Mouse (Mus musculus) mouse trophoblast stem cell (cell line): ENCODE data around the gene Mrps30.
"Not testable (repeated sequence)": the region's sequence is repeated elsewhere in the genome, so short reads cannot be mapped to it uniquely, and the experiment has no call there.

Source experiments
- in situ Hi-C, 2 experiments: fragments of 300-500 bp; cut with MseI, MboI; formaldehyde crosslinking; loops; 2 replicates in 1 of 2; 3 replicates in 1 of 2; pipeline ENCODE4 v1.15.1; 2025

Mrps30 gene

GRCm38 (mm10) chr13:118386511-118387447 is at the start of gene Mrps30, which contains the start of gene B430218F22Rik:
Gene Mrps30 (minus strand): TSS chr13:118387252.
Gene B430218F22Rik (plus strand): TSS chr13:118386630.
- in situ Hi-C loops = no loop called here

DNA sequence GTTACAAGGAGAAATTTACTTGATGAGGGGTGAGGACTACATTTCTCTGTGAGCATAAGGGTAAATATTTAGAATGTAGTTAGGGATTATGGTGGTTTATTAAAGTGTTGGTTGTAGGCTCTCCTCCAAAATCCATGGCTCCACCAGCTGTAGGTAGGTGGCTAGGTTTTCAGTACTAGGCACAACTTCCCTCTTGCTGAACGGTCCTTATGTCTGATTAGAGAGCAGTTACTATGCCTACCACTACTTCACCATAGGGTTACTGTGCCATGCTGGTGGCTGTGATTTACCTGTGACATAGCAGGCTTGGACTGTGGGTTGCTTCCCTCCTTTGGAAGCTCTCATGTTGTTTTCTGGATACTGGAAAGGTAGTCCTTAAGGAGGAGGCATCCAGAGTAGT is 33.8 kb upstream of the Mrps30 start:
- in situ Hi-C loops = loop anchor here in 1 of 2 experiments (25.0 kb wide), 1 partner anchor 941 kb away; no protein-coding TSS in a partner anchor

DNA sequence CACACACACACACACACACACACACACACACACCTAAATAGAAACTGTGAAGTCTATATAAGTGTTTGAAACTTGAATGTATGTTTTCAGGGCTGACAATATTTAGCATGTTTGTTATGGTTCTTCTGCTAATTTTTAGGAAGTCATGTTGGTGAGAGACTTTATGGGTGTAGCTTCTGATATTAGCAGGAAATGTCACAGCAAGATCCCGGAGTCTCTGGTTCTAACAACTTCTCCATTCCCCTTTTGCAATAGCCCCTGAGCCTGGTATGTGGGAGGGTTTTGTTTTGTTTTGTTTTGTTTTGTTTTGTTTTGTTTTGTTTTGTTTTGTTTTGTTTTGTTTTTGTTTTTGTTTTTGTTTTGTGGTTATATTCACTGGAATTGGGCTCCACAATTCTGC is 33.4 kb upstream of the Mrps30 start:
- in situ Hi-C loops = loop anchor here in 1 of 2 experiments (25.0 kb wide), 1 partner anchor 942 kb away; no protein-coding TSS in a partner anchor

DNA sequence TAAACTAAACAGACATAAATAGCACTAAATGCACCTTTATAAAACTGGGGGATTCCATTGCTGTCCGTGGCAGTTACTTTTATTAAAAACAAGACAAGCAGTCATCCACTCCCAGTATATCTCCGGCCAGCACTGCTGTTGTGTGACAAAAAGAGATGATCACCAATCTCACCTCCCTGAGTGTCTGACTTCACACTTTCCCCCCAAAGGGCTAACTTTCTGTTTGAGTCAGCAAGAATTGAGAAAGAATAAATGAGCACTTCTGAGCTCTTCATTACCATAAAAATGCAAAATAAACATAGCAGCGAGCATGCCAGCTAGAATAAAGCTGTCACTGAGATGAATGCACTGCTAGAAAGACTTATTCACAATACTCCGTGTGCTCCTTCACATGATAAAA is 31.1 kb upstream of the Mrps30 start:
- in situ Hi-C loops = loop anchor here in 1 of 2 experiments (25.0 kb wide), 1 partner anchor 944 kb away; no protein-coding TSS in a partner anchor

DNA sequence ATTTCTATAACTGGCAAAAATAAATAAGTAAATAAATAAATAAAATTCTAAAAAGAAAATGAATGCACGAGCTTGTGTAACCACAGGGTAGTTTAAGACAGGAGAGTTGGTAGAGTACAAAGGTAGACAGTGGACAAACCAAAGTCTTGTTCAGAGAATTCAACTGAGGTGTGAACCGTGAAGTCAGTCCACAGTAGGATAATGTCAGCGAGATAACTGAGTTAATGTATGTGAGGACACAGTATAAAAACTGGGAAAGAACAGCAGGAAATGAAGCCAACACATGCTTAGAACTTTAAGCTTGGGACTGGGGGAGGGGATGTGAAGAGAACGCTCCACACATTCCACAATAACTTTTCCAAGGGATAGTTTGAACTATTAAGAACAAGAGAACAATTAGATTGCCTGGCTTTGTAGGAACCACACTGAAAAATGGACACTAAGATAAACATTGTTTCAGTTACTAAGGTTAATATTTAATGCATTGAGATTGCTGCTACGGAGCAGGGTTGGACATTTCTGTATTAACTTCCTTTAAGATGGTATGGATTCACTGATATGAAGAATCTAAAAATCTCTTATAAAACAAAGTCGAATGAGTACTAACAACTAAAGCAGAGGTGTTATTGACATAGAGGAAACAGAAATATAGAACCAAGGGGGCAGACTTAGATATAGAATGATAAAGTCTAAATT is 24.4 kb upstream of the Mrps30 start:
- in situ Hi-C loops = loop anchor here in 1 of 2 experiments (25.0 kb wide), 1 partner anchor 951 kb away; no protein-coding TSS in a partner anchor

DNA sequence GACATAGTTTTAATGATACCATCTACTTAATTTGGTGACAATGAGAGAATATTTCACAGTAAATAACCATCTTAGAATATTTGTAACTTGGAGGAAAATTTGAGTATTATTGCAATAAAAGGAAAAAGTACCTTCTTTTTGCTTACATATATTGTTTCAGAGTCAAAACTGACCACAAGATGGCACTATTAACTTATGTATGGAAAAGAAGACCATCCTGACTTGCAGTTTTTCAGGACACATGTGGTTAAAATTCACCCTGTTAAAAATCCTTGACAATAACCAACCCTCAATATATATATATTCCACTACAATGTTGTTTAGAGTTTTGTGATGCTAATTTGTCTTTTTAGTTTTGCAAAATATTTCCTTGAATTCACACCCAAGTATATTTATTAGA is 16.5 kb upstream of the Mrps30 start:
- in situ Hi-C loops = loop anchor here (10.0 to 25.0 kb wide), 2 partner anchors 191 to 959 kb away; no protein-coding TSS in a partner anchor

GRCm38 (mm10) chr13:118400340-118400739 is 13.3 kb upstream of the Mrps30 start:
- in situ Hi-C loops = loop anchor here (10.0 to 25.0 kb wide), 2 partner anchors 194 to 962 kb away; no protein-coding TSS in a partner anchor

DNA sequence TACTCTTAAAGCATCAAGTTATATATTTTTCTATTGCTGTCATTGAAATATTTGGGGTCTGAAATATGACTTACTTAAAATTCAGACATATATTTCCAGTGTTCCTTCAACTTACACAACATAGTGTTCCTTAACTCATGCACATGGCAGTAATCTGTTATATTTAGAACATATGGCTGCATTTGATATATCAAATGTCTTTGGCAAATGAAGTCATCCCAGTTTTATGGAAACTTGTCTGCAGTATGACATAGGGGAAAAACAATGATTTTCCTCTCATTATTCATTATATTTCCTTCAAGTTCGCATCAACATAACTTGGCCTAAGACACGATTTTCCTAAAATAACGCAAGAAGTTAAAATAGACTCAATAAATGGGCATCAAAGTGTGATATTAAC is 8.8 kb upstream of the Mrps30 start:
- in situ Hi-C loops = no loop called here

DNA sequence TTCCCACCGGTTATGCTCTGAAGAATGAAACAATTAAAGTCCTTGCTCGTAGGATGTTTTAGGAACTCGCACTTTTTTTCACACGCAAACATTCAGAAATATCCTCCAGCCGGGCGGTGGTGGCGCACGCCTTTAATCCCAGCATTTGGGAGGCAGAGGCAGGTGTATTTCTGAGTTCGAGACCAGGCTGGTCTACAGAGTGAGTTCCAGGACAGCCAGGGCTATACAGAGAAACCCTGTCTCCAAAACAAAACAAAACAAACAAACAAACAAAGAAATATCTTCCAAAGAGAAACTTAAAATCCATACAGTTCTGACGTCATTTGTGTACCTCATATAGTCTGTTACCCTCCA is 373 bp upstream of the Mrps30 start:
- in situ Hi-C loops = not testable (repeated sequence)

DNA sequence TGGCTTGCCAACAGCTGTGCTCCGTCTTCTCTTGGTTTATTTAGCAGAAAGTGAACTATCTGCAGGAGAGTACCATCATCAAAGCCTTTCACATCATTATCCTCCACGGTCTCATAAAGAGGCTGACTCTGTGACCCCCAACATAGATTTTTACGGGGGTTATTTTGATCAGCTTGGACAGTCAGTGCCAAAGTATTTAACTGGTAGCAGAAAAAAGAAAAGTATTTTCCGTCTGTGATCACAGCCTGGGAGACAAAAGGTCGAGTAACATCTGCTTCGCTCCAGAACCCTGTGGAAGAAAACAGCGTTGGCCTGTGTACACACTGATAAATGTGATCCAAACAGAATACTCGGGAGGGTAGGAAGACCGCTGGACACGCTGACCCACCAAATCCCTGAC is 6.7 kb downstream of the Mrps30 start:
- in situ Hi-C loops = no loop called here

DNA sequence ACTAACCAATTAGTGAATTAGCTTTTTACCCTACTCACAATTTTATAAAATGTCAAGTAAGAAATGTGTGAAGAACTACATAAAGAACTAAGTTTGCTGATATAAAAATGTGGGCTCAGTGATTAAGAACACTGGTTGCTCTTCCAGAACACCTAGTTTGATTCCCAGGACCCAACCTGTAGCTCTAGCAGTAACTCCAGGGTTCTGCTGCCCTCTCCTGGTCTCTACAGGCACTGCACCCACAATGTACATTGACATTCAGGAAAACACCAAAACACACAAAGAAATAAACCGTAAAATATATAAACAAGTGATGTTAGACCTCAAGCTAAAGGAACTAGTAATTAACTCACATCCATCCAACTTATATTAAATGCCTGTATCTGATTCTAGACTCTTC is 7.9 kb downstream of the Mrps30 start:
- in situ Hi-C loops = no loop called here

DNA sequence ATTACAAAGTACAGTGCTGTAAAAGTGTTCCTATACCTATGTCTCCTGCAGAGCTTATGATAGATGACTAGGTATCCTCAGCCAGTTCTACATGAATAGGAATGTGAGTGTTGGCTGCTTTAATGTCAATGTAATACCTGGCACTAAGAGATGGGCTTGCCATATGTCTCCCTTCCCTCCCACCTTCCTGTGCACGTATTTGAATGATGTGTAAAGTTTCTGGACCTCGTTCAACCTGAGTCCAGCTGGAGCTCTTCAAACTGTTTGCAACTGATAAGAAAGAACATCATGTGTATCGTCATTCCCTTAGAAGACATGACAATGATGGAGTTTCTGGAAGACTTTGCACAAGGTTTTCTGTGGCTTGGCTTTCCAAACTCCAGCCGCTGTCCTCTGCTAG is 14.2 kb downstream of the Mrps30 start:
- in situ Hi-C loops = loop anchor here in 1 of 2 experiments (25.0 kb wide), 1 partner anchor 1036 kb away; no protein-coding TSS in a partner anchor

- in situ Hi-C loops = loop anchor here in 1 of 2 experiments (25.0 kb wide), 1 partner anchor 1028 kb away; no protein-coding TSS in a partner anchor
Observed at GRCm38 (mm10) chr13:118365774-118366173, 21.3 kb downstream of the Mrps30 start.

- in situ Hi-C loops = loop anchor here in 1 of 2 experiments (25.0 kb wide), 1 partner anchor 1026 kb away; no protein-coding TSS in a partner anchor
Observed at GRCm38 (mm10) chr13:118363342-118363741, 23.7 kb downstream of the Mrps30 start.

DNA sequence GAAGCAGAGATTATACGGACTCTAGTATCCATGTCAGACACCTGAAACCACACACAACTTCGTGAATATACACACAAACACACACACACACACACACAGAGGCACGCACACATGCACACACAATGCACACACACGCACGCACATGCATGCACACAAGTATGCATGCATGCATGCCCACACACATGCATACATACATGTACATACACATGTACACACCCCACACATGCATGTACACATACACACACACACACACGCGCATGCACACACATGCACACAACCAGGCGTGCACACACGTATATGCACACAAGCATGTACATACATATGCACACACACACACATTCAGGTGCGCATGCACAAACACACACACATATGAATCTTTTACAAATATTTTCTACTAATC is 36.2 kb downstream of the Mrps30 start:
- in situ Hi-C loops = loop anchor here in 1 of 2 experiments (25.0 kb wide), 1 partner anchor 1014 kb away; no protein-coding TSS in a partner anchor

DNA sequence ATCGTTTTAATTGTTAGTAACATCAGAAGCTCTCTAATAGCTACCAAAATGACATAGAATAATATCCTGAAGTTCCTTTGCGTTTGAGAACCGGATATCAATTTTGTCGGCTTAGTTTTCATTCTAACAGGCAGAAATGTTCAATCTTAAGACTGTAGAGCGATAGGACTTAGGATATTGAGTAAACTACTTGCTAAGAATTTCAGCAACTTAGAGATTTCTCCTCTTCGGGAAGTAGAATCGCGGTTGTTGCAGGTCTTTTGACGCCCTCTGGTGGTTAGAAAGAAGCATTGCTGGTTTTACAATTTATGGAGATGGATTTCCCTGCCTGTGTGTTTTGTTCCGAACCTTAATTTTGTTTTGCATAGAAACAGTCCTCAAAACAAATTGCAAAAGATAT is 36.8 kb downstream of the Mrps30 start:
- in situ Hi-C loops = loop anchor here in 1 of 2 experiments (25.0 kb wide), 1 partner anchor 1013 kb away; no protein-coding TSS in a partner anchor
